Mouse (Mus musculus): Measurements from ENCODE around the gene Dpf3. TPM values are rescaled to one million over a fixed set of nuclear protein-coding genes. Genes with fewer than 3 reads are reported as not detected.
A peak's percentile ranks its signal among the peaks of the same experiment; 100 is the strongest.

The Dpf3 gene
- polyA plus RNA-seq, 1 experiment from 2014 or later: 18.0 TPM

DNA sequence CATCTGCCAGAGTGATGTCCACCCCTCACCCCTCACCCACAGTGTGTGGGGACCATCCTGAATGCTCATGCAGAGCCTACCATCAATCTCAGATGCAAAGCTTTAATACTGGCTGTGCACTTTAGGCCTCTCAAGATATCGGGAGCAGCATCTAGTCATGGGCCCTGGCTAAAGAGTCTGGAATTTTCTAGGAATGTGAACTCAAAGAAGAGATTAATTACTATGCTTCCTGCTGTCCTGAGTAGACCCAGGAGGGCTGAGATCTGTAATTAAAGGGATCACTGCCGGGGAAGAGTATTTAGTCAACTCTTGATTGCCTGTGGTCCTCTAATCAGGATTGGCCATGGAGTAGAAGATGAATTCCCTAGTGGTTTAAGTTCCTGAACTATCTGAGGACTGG lies 252.5 kb downstream of the Dpf3 start:
- Histone ChIP-seq H3K4me1 (peaks cover 5% of the 10 kb centered on the region; the same call in 1 of the 2 replicates), H3K27me3 (no peaks in the 10 kb centered on the region), H3K36me3 (no peaks in the 10 kb centered on the region), H3K9ac (no peak overlapping the region), H3K9me3 (replicated peaks) (no peaks in the 10 kb centered on the region), H3K4me3 (no peak overlapping the region), H3K4me2 (replicated peaks) (no peak overlapping the region), H3K27ac (no peak overlapping the region)
- ATAC-seq (ENCODE audit: low FRiP score): no peak
- 63% methylated on average over 2 of the region's 2 CpGs for WGBS

DNA sequence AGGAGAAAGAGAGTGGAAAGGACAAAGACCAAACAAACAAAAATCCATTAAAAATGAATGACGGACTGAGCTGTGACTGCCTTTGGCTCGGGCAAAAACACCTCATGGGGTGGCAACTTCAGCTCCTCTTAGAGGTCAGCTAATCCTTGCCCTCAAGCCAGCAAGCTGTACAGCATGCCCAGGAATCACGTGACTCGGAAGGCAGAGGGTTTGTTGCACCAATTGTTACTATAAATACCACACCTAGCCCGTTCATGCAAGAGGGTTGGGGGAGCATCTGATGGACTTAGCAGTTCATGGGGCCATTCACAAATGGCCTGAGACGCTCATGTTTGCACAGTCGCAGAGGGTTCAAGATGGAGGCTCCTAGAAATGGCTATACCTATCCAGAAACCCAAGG lies 253.9 kb downstream of the Dpf3 start:
- Histone ChIP-seq H3K4me3 (no peak overlapping the region), H3K9me3 (replicated peaks) (no peaks in the 10 kb centered on the region), H3K27ac (no peak overlapping the region), H3K27me3 (no peaks in the 10 kb centered on the region), H3K9ac (no peak overlapping the region), H3K36me3 (no peaks in the 10 kb centered on the region), H3K4me1 (peaks cover 5% of the 10 kb centered on the region; the same call in 1 of the 2 replicates), H3K4me2 (replicated peaks) (no peak overlapping the region)
- no peak for ATAC-seq (ENCODE audit: low FRiP score)
- WGBS: 44% methylated on average over 7 of the region's 7 CpGs

DNA sequence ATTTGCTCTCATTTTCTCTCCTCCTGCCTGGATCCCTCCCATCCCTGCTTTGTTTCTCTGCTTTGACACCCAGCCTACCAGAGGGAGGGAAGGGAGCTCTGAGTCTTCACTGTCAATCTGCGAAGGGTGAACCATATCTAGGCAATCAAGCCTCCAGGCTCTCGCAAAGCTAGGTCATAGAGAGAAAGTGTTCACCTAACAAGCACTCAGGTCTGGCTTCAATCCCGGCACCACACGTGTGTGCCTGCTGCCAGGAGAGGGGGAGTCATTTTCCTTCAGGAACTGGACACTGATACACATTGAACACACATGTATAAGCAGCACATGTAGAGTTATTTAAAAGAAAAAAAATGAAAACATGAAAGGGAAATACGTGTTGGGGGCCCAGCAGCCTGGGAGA lies 254.6 kb downstream of the Dpf3 start:
- H3K4me1 ChIP-seq: peaks cover 5% of the 10 kb centered on the region; the same call in 1 of the 2 replicates
- whole genome bisulfite sequencing: 65% methylated on average over 5 of the region's 5 CpGs
- H3K9me3 ChIP-seq (replicated peaks): no peaks in the 10 kb centered on the region
- no peaks in the 10 kb centered on the region for H3K36me3 ChIP-seq
- no peak for ATAC-seq (ENCODE audit: low FRiP score)
- no peak overlapping the region for H3K4me2 ChIP-seq (replicated peaks)
- no peak overlapping the region for H3K9ac ChIP-seq
- no peak overlapping the region for H3K27ac ChIP-seq
- no peak overlapping the region for H3K4me3 ChIP-seq
- no peaks in the 10 kb centered on the region for H3K27me3 ChIP-seq

DNA sequence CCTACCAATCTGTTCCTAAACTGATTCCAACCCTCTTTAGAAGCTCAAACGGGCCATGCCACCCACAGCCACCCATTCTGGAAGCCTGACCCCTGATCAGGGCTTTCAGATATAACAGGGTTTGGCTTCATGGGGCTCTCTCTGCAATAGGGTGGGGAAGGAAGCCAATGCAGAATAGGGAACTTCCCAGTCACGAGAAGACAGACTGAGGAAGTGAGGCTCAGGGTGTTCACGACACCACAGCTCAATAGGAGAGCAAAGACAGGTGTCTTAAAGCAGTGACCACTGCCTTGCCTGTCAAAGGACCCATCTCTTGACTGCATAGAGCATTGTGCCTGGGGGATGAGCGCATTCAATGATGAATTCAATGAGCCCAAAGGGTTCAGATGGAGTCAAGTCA lies 256.3 kb downstream of the Dpf3 start:
- WGBS: 83% methylated on average over 4 of the region's 4 CpGs
- Histone ChIP-seq H3K4me3 (no peak overlapping the region), H3K27me3 (no peaks in the 10 kb centered on the region), H3K9me3 (replicated peaks) (no peaks in the 10 kb centered on the region), H3K4me1 (peaks cover 10% of the 10 kb centered on the region; the same call in 1 of the 2 replicates), H3K4me2 (replicated peaks) (no peak overlapping the region), H3K27ac (no peak overlapping the region), H3K36me3 (no peaks in the 10 kb centered on the region), H3K9ac (no peak overlapping the region)
- no peak for ATAC-seq (ENCODE audit: low FRiP score)

DNA sequence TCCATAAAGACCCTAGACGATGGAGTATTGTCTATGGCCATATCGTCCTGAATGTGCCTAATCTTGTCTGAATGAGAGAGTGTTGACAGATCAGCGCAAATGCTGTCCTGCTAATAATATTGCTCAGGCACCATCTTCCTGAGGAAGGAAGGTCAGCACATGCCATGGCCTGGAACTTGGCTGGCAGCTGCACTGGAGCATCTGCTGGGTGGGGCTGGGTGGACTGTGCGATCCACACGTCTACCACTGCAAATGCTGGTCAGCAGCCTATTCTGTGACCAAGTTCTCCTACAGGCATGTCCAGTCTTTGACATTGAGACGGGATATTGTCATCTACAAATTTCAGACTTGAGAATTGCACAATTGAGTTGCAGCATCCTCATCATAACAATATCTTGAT lies 257.8 kb downstream of the Dpf3 start:
- ATAC-seq (ENCODE audit: low FRiP score): no peak
- no peaks in the 10 kb centered on the region for H3K36me3 ChIP-seq
- no peak overlapping the region for H3K4me3 ChIP-seq
- H3K9me3 ChIP-seq (replicated peaks): no peaks in the 10 kb centered on the region
- no peak overlapping the region for H3K9ac ChIP-seq
- H3K27me3 ChIP-seq: no peaks in the 10 kb centered on the region
- H3K4me2 ChIP-seq (replicated peaks): no peak overlapping the region
- 87% methylated on average over 6 of the region's 6 CpGs for WGBS
- peaks cover 10% of the 10 kb centered on the region; the same call in 1 of the 2 replicates for H3K4me1 ChIP-seq
- no peak overlapping the region for H3K27ac ChIP-seq

DNA sequence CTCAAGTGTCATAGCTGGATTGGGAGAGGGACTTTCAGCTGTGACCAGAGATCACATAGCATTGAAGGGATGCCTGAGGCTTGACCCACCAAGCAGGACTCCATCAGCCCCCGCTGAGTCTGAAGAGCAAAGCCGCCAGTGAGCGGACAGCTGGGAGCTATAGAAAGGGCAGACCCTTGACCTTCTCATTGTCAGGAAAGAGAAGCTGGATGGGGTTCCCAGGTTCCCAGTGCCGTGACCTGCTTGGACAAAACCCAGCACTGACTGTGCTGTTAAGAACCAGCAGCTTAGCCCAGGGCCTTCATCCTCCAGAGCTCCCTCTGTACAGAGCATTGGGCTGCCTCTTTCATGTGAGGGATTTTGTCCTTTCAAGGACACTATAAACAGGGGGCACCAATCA lies 260.5 kb downstream of the Dpf3 start:
- no peak overlapping the region for H3K4me2 ChIP-seq (replicated peaks)
- H3K4me3 ChIP-seq: no peak overlapping the region
- ATAC-seq (ENCODE audit: low FRiP score): no peak
- H3K9ac ChIP-seq: no peak overlapping the region
- H3K27me3 ChIP-seq: no peaks in the 10 kb centered on the region
- no peaks in the 10 kb centered on the region for H3K9me3 ChIP-seq (replicated peaks)
- H3K36me3 ChIP-seq: no peaks in the 10 kb centered on the region
- peaks cover 5% of the 10 kb centered on the region; the same call in 1 of the 2 replicates for H3K4me1 ChIP-seq
- WGBS: 20% methylated on average over 4 of the region's 4 CpGs
- no peak overlapping the region for H3K27ac ChIP-seq

DNA sequence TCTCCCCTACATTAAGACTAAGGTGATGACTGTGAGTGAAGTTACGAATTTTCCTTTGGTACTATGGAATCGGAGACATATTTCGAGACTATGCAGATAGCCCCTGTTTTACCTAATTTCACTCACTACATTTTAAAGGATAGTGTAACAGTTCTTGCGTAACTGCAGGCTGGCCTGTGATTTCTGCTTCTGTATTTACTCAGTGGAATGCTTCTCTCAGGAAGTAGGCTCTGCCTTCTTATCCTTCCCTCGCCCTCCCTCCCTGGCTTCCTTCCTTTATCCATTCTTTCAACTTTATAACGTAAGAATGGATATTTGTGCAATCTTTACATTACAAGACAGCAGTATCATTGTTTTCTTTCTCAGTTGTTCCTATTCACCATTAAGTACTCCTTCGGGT lies 266.6 kb downstream of the Dpf3 start:
- no peak overlapping the region for H3K4me2 ChIP-seq (replicated peaks)
- 85% methylated on average over 7 of the region's 7 CpGs for WGBS
- ATAC-seq (ENCODE audit: low FRiP score): no peak
- no peak overlapping the region for H3K4me3 ChIP-seq
- no peak overlapping the region for H3K9ac ChIP-seq
- H3K27me3 ChIP-seq: no peaks in the 10 kb centered on the region
- no peaks in the 10 kb centered on the region for H3K4me1 ChIP-seq
- H3K27ac ChIP-seq: no peak overlapping the region
- H3K9me3 ChIP-seq (replicated peaks): no peaks in the 10 kb centered on the region
- H3K36me3 ChIP-seq: no peaks in the 10 kb centered on the region

DNA sequence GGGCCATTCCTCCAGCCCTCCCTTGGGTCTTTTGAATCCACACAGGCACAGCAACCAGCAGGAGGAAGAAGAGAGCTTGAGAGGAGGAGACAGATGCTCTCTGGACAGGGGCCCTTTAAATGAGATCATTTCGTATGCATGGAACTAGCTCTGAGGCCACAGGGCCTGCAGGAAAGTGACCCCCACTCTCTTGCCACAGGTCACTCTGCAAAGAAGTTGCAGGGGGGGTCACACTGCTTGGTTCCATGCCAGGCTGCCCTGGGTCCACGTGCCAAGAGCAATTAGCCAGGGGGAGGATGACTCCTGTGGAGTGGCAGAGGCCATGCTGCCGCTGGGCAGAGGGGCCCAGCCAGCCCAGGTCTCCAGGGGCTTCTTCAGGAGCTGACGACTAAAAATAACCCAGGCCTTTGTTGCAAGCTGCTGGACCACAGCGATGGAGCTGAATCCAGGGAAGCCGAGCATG lies 273.6 kb downstream of the Dpf3 start:
- WGBS: 16% methylated on average over 6 of the region's 6 CpGs
- Histone ChIP-seq H3K9me3 (replicated peaks) (no peaks in the 10 kb centered on the region), H3K27ac (peak overlapping the region; percentile 68), H3K27me3 (no peaks in the 10 kb centered on the region), H3K36me3 (no peaks in the 10 kb centered on the region), H3K4me2 (replicated peaks) (no peak overlapping the region), H3K4me3 (no peak overlapping the region), H3K9ac (no peak overlapping the region), H3K4me1 (peaks cover 32% of the 10 kb centered on the region)
- peak; percentile 61 for ATAC-seq (ENCODE audit: low FRiP score)

DNA sequence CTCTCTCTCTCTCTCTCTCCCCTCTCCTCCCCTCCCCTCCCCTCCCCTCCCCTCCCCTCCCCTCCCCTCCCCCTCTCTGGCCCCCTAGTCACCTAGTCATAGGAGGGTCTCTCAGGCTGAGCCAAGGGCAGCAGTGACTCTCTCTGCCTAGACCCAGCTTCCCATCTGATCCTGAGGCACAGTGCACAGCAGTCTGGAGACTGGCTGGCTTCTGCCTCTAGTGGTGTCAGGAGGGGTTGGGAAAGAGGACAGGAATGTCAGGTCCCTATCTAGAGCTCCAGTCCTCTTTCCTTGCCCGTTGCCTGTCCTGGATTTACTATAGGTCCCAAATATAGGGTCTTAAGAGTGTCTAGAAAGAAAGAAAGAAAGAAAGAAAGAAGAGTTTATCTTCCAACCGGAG lies 275.5 kb downstream of the Dpf3 start:
- H3K9me3 ChIP-seq (replicated peaks): no peaks in the 10 kb centered on the region
- ATAC-seq (ENCODE audit: low FRiP score): no peak
- no peak overlapping the region for H3K9ac ChIP-seq
- 68% methylated on average over 2 of the region's 2 CpGs for WGBS
- H3K4me1 ChIP-seq: peaks cover 47% of the 10 kb centered on the region
- H3K27ac ChIP-seq: no peak overlapping the region
- H3K27me3 ChIP-seq: no peaks in the 10 kb centered on the region
- H3K36me3 ChIP-seq: no peaks in the 10 kb centered on the region
- no peak overlapping the region for H3K4me2 ChIP-seq (replicated peaks)
- no peak overlapping the region for H3K4me3 ChIP-seq

DNA sequence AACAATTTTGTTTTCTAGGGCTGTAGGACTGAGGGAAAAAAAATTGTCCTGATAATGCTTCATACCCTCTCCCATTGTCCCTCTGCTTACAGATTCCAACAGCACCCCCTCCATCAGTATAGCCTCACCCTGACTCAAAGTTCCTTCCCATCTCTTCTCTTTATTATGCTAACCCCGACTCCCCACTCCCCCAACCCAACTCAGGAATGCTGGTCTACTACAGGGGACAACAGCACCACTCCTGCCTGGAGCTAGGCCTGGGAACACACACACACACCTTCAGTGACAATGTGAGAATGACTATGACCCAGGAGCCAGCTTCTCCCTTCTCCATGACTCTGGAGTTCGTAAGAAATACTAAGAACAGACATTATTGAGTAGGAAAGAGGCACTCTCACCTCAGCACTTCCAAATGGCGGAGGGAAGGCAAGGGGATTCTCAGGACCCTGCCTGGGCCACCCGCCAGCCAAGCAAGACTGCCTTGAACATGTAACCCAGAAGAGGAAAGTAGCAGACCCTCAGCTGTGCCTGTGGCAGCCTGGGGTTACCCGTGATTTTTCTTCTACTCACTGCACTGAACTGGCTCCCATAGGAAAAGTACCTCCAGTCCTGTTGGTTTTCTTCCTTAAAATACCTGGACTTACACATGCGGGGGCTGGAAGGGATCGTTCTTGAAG lies 276.2 kb downstream of the Dpf3 start:
- Histone ChIP-seq H3K9ac (no peak overlapping the region), H3K27ac (no peak overlapping the region), H3K4me2 (replicated peaks) (no peak overlapping the region), H3K36me3 (no peaks in the 10 kb centered on the region), H3K9me3 (replicated peaks) (no peaks in the 10 kb centered on the region), H3K4me3 (no peak overlapping the region), H3K27me3 (no peaks in the 10 kb centered on the region), H3K4me1 (peaks cover 47% of the 10 kb centered on the region)
- 65% methylated on average over 7 of the region's 7 CpGs for WGBS
- ATAC-seq (ENCODE audit: low FRiP score): no peak

DNA sequence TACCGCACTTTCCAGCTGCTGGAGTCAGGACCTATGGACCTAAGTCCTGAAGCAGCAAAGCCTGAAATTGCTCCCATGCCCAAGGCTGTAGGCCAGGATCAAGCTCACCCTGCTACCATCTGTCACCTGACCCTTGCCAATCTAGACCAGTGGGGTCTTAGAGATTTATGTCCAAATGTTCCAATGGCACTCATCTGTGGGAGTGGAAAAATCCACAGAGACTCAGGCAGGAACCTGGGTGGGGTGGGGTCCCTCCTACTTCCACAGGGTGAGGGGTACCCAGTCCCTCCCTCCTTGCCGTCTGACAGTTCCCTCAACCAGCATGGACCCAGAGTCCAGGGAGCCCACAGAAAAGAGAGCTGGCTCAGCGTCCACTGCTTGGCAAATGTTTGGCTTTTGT lies 276.8 kb downstream of the Dpf3 start:
- no peak overlapping the region for H3K27ac ChIP-seq
- H3K4me2 ChIP-seq (replicated peaks): no peak overlapping the region
- H3K27me3 ChIP-seq: no peaks in the 10 kb centered on the region
- ATAC-seq (ENCODE audit: low FRiP score): no peak
- H3K9me3 ChIP-seq (replicated peaks): no peaks in the 10 kb centered on the region
- H3K36me3 ChIP-seq: no peaks in the 10 kb centered on the region
- no peak overlapping the region for H3K4me3 ChIP-seq
- 72% methylated on average over 3 of the region's 3 CpGs for whole genome bisulfite sequencing
- peaks cover 47% of the 10 kb centered on the region for H3K4me1 ChIP-seq
- H3K9ac ChIP-seq: no peak overlapping the region

DNA sequence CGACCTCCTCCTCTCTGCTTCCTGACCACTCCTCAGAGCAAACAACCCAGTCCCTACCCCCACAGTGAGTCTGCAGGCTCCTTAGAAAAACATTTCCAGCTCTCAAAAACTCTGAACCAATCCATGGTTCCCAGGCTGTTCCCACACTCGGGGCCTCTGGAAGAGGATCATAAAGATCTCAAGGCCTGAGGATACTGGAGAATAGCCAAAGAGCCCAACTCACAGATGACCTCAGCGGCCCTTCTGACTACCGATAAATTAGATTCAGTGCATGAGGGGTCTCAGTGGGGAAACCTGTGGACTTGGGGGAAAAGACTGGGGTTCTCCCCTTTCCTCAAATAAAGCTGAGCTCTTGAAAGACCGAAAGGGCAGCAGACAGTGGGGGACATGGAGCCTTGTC lies 277.2 kb downstream of the Dpf3 start:
- H3K9ac ChIP-seq: no peak overlapping the region
- H3K4me1 ChIP-seq: peaks cover 47% of the 10 kb centered on the region
- no peak overlapping the region for H3K4me2 ChIP-seq (replicated peaks)
- H3K9me3 ChIP-seq (replicated peaks): no peaks in the 10 kb centered on the region
- H3K27me3 ChIP-seq: no peaks in the 10 kb centered on the region
- no peak overlapping the region for H3K4me3 ChIP-seq
- ATAC-seq (ENCODE audit: low FRiP score): no peak
- no peak overlapping the region for H3K27ac ChIP-seq
- H3K36me3 ChIP-seq: no peaks in the 10 kb centered on the region
- WGBS: 71% methylated on average over 5 of the region's 5 CpGs

DNA sequence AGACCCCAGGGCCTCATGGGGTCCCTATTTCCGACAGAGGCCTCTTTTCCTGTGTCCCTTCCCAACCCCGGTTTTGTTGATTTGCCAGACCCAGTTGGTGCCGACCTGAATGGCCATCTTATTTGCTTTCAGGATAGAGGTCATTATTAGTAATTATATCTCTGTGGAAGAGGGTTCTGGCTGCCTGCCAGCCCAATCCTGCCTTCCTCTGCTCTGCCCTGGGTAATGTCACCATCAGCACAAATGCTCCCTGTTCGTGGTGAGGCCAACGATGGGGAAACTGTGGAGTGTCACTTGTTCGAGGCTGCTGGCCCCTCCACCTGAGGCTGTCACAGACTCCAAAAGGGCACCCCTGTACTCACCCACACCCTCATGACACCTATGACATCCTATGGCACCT lies 278.1 kb downstream of the Dpf3 start:
- ATAC-seq (ENCODE audit: low FRiP score): no peak
- no peaks in the 10 kb centered on the region for H3K27me3 ChIP-seq
- no peak overlapping the region for H3K4me3 ChIP-seq
- H3K4me1 ChIP-seq: peaks cover 47% of the 10 kb centered on the region
- 54% methylated on average over 6 of the region's 6 CpGs for WGBS
- no peak overlapping the region for H3K4me2 ChIP-seq (replicated peaks)
- no peaks in the 10 kb centered on the region for H3K9me3 ChIP-seq (replicated peaks)
- no peaks in the 10 kb centered on the region for H3K36me3 ChIP-seq
- no peak overlapping the region for H3K27ac ChIP-seq
- H3K9ac ChIP-seq: no peak overlapping the region
